Mouse (Mus musculus) embryo, embryonic 10.5 days (tissue): ENCODE results near the gene Gabra4.
"Not testable (repeated sequence)": the region's sequence is repeated elsewhere in the genome, so short reads cannot be mapped to it uniquely, and the experiment has no call there.

ENCODE experiments used
- DNase-seq: peaks from one replicate; pipeline ENCODE4 v3.0.0-alpha.2; 2015; ENCODE audit warnings: low spot score

The Gabra4 gene

GRCm38 (mm10) chr5:71658115-71658497 is at the start of gene Gabra4:
TSS of gene Gabra4 (minus strand) at chr5:71658308.
- peak; percentile 45 for DNase-seq

DNA sequence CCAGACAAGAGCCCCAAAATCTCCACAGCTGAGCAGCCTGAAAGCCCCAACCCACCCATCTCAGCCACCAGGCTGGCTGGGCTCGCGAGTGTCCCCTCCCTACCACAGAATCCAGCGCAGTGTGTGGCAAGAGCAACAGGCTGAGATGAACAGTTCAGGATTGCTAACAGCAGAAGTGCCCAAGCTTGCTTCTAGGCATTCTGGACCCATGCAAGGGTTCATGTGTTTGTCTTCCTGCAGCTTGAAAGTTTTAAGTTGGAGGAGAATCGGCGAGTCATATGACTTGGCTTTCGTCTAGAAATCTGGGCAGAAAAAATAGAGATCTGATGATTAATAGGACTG is 43.1 kb upstream of the Gabra4 start:
- no peak for DNase-seq

GRCm38 (mm10) chr5:71700468-71701272 is 42.6 kb upstream of the Gabra4 start:
- DNase-seq = peak; percentile 71

DNA sequence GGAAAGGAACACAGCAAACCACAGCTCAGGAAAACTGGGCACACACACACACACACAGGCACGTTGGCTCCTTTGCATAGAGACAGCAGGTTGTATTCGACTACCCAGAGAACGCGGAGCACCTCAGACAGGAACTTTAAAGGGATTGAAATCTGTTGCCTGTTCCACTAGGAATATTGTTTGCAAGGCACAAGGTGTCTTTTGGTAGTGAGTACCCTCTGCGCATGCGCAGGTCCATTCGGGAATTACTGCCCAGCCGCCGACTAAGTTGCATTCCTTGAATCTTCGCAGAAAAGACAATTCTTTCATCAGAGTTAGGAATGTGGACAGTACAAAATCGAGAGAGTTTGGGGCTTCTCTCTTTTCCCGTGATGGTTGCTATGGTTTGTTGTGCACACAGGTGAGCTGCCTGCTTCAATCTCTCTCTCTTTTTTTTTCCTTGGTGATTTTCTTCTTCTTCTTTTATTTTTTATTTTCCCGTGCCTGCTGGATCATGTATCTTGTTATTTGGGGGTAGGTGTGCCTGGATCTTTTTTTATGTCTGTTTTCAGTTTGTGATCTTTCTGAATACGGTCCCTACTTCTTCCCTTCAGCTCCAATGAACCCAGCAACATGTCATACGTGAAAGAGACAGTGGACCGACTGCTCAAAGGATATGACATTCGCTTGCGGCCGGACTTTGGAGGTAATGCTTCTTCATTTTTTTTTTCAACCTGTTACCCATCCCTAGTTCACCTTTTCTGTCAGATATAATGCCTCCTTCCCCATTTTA is 41.8 kb upstream of the Gabra4 start:
- DNase-seq = peak; percentile 78

- no peak for DNase-seq
Measured at GRCm38 (mm10) chr5:71665593-71665992, 7.5 kb upstream of the Gabra4 start.

DNA sequence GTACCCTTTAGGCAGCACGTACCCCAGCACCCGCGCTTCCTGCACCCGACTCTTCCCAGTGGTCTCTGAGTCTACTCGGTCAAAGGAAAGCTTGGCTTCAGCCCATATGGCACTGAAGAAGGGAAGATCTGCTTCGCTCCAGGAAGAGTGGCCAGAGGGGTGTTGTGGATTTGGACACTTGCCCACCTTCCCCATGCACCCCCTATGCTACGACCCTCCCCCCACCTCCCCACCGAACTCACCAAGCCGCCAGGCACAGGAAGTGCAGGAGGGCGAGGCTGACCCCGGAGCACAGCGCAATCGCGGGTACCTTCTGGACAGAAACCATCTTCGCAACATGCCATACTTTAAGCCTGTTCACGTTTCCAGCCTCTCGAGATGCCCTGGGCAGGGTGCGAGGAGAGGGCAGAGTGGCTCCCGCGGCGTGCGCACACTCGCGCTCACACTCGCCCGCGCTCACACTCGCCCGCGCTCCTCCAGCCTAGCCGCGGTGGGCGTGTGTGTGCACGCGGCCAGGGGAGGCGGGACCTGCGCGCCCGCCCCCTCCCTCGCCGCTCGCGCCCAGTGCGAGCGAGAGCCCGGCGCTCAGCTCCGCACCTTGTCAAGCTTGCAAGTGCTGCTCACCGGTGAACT is 510 bp downstream of the Gabra4 start, which contains the start of gene Gabrb1:
Gene Gabrb1, plus strand, starts transcription at position 632 of the 633 bp plus-strand sequence.
- peak; percentile 63 for DNase-seq

DNA sequence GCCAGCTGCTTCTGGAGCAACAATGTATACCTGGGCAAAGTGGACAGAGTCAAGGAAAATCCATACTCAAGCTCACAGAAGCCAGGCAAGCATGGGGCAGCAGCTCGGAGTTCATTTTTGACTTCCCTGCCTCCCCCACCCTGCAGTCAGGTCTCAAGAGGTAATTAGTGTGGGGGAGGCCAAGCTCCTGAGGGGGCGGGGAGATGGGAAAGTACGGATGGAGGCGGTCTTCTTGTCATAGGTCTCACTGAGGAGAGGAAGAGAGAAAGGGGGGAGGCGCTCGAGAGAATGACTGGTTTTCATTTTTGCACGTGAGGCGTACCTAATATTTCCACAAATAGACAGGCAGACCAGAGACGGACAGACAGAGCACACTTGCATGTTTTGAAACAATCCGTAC is 1.3 kb downstream of the Gabra4 start:
- DNase-seq = peak; percentile 10

- DNase-seq = no peak
Measured at GRCm38 (mm10) chr5:71654056-71654455, 4.1 kb downstream of the Gabra4 start.

GRCm38 (mm10) chr5:71648108-71648507 is 10.0 kb downstream of the Gabra4 start:
- DNase-seq = no peak

GRCm38 (mm10) chr5:71639804-71640203 is 18.3 kb downstream of the Gabra4 start:
- no peak for DNase-seq

DNA sequence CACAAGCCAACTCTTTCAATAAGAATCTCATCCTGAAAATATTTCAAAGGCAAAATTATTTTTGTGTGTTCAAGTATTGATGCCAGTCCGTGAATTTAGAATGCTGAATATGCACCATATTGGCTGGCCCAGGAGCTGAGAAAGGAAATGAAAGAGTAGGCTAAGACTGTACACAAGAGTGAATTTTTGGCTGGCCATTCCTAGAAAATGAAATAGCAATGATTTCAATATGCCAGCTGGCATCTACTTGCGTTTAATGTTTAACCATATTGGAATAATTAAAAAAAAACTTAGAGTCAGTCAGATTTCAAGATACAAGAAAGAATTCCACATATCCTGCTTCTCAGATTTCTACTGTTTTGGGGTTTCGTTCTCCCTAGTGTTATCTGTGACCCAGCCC is 30.3 kb downstream of the Gabra4 start:
- DNase-seq = no peak

- no peak for DNase-seq
Measured at GRCm38 (mm10) chr5:71616734-71617133, 41.4 kb downstream of the Gabra4 start.

DNA sequence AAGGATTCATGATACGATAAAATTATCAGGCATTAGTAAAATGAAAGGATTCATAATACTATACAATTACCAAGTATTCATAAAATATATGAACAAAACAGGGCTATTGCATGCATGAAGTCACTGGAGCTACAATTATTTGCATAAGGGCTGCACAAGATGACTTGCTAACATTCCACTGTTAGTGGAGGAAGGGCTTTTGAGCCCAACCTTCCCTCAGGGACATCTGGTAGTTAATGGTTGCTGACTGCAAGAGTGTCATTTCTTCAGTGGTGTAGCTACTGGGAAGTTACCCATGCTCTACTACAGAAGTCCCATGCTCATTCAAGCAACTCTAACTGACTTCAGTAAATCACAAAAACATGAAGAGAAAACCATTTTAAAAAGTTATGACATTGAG is 43.8 kb downstream of the Gabra4 start:
- no peak for DNase-seq

DNA sequence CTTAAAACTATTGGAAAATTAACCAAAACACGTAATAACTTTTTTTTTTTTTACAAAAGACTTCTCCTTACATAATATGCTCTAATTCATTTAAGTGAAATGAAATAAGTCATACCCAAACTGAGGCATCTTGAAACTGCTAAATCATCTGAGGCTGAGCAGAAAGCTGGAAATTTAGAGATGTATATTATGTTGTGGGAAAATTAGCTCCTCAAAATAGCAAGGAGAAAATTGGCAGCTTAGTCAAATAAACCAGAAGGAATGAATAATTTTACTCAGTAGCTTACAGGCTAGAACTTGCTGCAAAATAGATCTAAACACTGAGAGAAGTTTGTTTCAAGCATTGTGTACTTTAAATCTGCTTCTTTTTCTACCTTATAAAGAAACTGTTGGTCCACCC is 49.4 kb downstream of the Gabra4 start:
- DNase-seq = no peak

DNA sequence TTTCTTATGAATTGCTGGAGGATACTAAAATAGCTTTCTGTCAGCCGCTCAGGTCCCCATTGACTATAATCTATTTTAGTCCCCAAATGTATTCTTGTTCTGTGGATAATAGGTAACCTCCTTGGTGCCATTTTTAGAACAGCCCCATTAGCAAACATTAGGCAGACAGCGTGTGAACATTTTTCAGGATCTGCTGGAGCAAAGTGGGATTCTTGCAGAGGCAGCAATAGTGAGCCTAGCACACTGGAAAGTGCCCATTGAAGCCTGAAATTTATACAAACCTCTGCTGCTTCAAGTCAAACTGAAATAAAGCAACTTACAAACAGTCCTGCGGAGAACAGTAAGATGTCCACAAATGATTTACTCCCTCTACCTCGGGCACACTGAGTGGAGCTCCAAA is 51.2 kb downstream of the Gabra4 start:
- DNase-seq = no peak

GRCm38 (mm10) chr5:71604128-71604690 is 53.9 kb downstream of the Gabra4 start:
- DNase-seq = no peak

DNA sequence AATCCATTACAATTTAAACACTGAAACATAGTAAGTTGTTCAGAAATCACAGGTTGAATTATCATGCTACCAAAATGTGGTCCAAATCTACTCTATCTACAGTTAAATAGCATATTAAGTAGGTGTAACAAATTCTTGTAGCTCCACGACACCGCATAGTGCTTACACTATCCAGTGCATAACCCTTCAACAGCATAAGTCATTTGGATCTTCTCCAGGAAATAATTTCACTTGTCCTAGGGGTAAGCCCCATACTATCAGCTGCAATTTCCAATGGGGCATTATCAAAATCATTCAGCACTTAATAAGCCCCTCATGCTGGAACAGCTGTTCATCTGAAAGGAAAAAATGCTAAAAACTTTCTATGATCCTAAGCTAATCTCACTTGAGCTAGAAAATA is 62.8 kb downstream of the Gabra4 start:
- no peak for DNase-seq

GRCm38 (mm10) chr5:71593745-71594255 is 64.3 kb downstream of the Gabra4 start:
- no peak for DNase-seq

GRCm38 (mm10) chr5:71571646-71572237 is 86.4 kb downstream of the Gabra4 start:
- DNase-seq = no peak

- DNase-seq = no peak
Measured at GRCm38 (mm10) chr5:71548079-71548478, 110.0 kb downstream of the Gabra4 start, which contains the start of gene Cox7b2. TSS of gene Cox7b2 (minus strand) at chr5:71548205.

GRCm38 (mm10) chr5:71545554-71545953 is 112.6 kb downstream of the Gabra4 start:
- DNase-seq = peak; percentile 51

DNA sequence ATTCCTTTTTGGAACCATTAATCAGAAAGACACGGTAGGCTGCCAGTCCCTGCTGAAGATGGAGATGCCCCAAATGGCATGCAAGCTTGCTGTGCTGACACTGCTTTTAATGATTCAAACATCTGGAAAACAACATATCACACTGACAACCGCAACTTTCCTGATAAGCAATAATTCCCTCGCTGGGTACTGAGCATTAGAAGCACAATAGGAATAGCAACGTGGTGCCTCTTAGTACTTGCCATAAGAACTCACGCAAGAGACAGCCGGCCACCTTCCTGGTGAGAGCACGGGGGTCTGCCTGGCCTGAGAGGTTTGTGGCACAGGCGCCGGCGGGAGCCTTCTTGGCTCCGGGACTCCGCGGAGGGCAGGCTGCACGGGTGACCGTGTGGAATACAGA is 132.6 kb downstream of the Gabra4 start:
- not testable (repeated sequence) for DNase-seq
